Mouse (Mus musculus) neutrophil, adult 5-6 weeks (primary cell): ENCODE measurements around the gene Tyk2. TPM values are rescaled to one million over a fixed set of nuclear protein-coding genes. Genes with fewer than 3 reads are reported as not detected.
A peak's percentile ranks its signal among the peaks of the same experiment; 100 is the strongest.

Experiments used
- ATAC-seq: fragments of 151-379, 151-347 bp; 2 replicates; pipeline ENCODE4 v1.8.0; 2017; ENCODE audit warnings: mild to moderate bottlenecking, moderate TSS enrichment; ENCODE audit not compliant: insufficient number of reproducible peaks, poor library complexity, low FRiP score, severe bottlenecking; ENCODE audit errors: extremely low read depth
- total RNA-seq: library from RNA; stranded (forward); fragments of 200-1000 nt; gene quantifications from 2 replicates; pipeline ENCODE4 v1.2.3, GENCODE M21; 2017

Tyk2 gene
- 30.4 and 32.4 TPM in 2 replicates for total RNA-seq

- ATAC-seq: peak; percentile 97
Observed at GRCm38 (mm10) chr9:21131059-21131956, at the start of gene Tyk2. Tyk2 (minus strand) TSS chr9:21131243.

- no peak for ATAC-seq
Observed at GRCm38 (mm10) chr9:21180841-21181240, 49.8 kb upstream of the Tyk2 start.

- no peak for ATAC-seq
Observed at GRCm38 (mm10) chr9:21180402-21180801, 49.4 kb upstream of the Tyk2 start.

- no peak for ATAC-seq
Observed at GRCm38 (mm10) chr9:21172364-21172763, 41.3 kb upstream of the Tyk2 start.

- no peak for ATAC-seq
Observed at GRCm38 (mm10) chr9:21169157-21169556, 38.1 kb upstream of the Tyk2 start.

GRCm38 (mm10) chr9:21168161-21169123 lies 37.4 kb upstream of the Tyk2 start:
- ATAC-seq: peak; percentile 45; the same call in 1 of the 2 replicates

GRCm38 (mm10) chr9:21167140-21168097 lies 36.4 kb upstream of the Tyk2 start:
- ATAC-seq: no peak

GRCm38 (mm10) chr9:21166516-21166915 lies 35.5 kb upstream of the Tyk2 start:
- ATAC-seq: no peak

- ATAC-seq: no peak
Observed at GRCm38 (mm10) chr9:21165952-21166451, 35.0 kb upstream of the Tyk2 start.

- ATAC-seq: no peak
Observed at GRCm38 (mm10) chr9:21165041-21165951, 34.3 kb upstream of the Tyk2 start, which contains the start of gene Pde4a. Pde4a (plus strand) TSS chr9:21165714.

GRCm38 (mm10) chr9:21164072-21164471 lies 33.0 kb upstream of the Tyk2 start:
- ATAC-seq: no peak

- ATAC-seq: no peak
Observed at GRCm38 (mm10) chr9:21163086-21164050, 32.3 kb upstream of the Tyk2 start.

- peak; percentile 93 for ATAC-seq
Observed at GRCm38 (mm10) chr9:21161209-21161909, 30.3 kb upstream of the Tyk2 start.

- ATAC-seq: no peak
Observed at GRCm38 (mm10) chr9:21154787-21155186, 23.7 kb upstream of the Tyk2 start.

GRCm38 (mm10) chr9:21153833-21154232 lies 22.8 kb upstream of the Tyk2 start:
- no peak for ATAC-seq

- ATAC-seq: no peak
Observed at GRCm38 (mm10) chr9:21153331-21153730, 22.3 kb upstream of the Tyk2 start.
